Mouse (Mus musculus): ENCODE data around the gene Ltbp4. TPM values are rescaled to one million over a fixed set of nuclear protein-coding genes. Genes with fewer than 3 reads are reported as not detected.

Gene Ltbp4
- total and polyA plus RNA-seq, 3 experiments = 0.43 to 2.6 (median 1.5) TPM

DNA sequence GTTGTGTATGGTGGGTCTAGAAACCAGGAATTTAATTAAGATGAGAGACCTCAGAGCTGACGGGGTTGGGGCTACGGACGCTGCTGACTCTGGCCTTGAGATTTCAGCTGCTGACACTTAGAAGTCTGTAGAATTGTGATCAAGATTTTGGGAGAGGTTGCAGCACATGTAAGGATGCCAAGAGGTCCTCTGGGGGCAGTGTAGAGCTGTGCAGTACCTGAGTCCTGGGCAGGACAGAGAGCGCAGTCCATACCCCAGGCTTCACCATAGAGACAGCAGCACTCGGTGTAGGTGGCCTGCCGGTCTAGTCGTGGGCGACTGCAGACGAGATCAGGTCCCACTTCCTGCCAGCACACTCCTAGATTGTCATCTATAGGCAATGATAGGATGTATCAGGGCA, 29.9 kb downstream of the Ltbp4 start:
- Histone ChIP-seq H3K27me3 (replicated peaks) (peaks cover 41% of the 10 kb centered on the region), H3K9me3 (replicated peaks; ENCODE audit: low read length) (no peaks in the 10 kb centered on the region), H3K9ac (ENCODE audit: insufficient read depth, low read depth) (no peak overlapping the region), H3K4me1 (ENCODE audit: control insufficient read depth in 1 of 2, insufficient read depth in 2 of 2) (peaks cover 0 to 2% of the 10 kb centered on the region in 2 experiments; a peak in 2 of 4 replicates), H3K79me2 (replicated peaks; ENCODE audit: control insufficient read depth, extremely low read depth, insufficient read depth, poor library complexity, severe bottlenecking) (no peaks in the 10 kb centered on the region), H3K36me3 (replicated peaks in 1 of 2; ENCODE audit: control insufficient read depth in 1 of 2, insufficient read depth in 1 of 2, low read length in 1 of 2) (no peaks in the 10 kb centered on the region), H3K4me3 (replicated peaks in 1 of 3; ENCODE audit: low read depth in 2 of 3, low read length in 2 of 3, poor library complexity in 1 of 3) (no peak overlapping the region), H3K27ac (ENCODE audit: insufficient read depth, low read depth) (no peak overlapping the region), H3K4me2 (ENCODE audit: insufficient read depth, low read depth, poor library complexity, severe bottlenecking) (no peak overlapping the region)
- dilution Hi-C loops (cut with MboI; ENCODE audit: extremely low pct_ligation_motif_present, extremely low pct_unique_long_range_greater_than_20kb, low sequenced_read_pairs) = no loop called here
- DNase-seq (ENCODE audit: extremely low read depth) = no peak
- TF ChIP-seq RAD21 (IDR thresholded peaks at IDR 0.05; ENCODE audit: low read depth, low read length) (peak; percentile 29), JUN (IDR thresholded peaks at IDR 0.05; ENCODE audit: insufficient read depth, low read depth, low read length) (no peak), TCF12 (IDR thresholded peaks at IDR 0.05; ENCODE audit: low read depth, low read length) (no peak), MXI1 (IDR thresholded peaks at IDR 0.05; ENCODE audit: low read depth, low read length) (no peak), HCFC1 (IDR thresholded peaks at IDR 0.05; ENCODE audit: low read depth, low read length) (no peak), ELF1 (IDR thresholded peaks at IDR 0.05; ENCODE audit: low read depth, low read length) (no peak), UBTF (IDR thresholded peaks at IDR 0.05; ENCODE audit: low read depth, low read length) (no peak), TBP (conservative IDR thresholded peaks at IDR 0.05; ENCODE audit: low read depth, low read length) (no peak), KAT2A (IDR thresholded peaks at IDR 0.05; ENCODE audit: insufficient replicate concordance, low read length) (no peak), EP300 (IDR thresholded peaks at IDR 0.05; ENCODE audit: low read length) (no peak), MYC (IDR thresholded peaks at IDR 0.05; ENCODE audit: low read depth, low read length) (no peak), CTCF (conservative IDR thresholded peaks at IDR 0.05 in 1 of 2, IDR thresholded peaks at IDR 0.05 in 1 of 2; ENCODE audit: low read depth in 2 of 2, low read length in 2 of 2) (peak; percentile 10 to 56; a peak in 2 of 4 replicates), CHD1 (IDR thresholded peaks at IDR 0.05; ENCODE audit: low read depth, low read length) (no peak), ZC3H11A (IDR thresholded peaks at IDR 0.05; ENCODE audit: low read depth, low read length) (no peak), SMC3 (IDR thresholded peaks at IDR 0.05; ENCODE audit: low read depth, low read length) (0 out of 2 replicates have a peak, but pooled peaks have one; percentile 3)
- in situ Hi-C loops (cut with MboI; ENCODE audit: low pct_ligation_motif_present, low pct_unique_long_range_greater_than_20kb, low sequenced_read_pairs) = no loop called here

DNA sequence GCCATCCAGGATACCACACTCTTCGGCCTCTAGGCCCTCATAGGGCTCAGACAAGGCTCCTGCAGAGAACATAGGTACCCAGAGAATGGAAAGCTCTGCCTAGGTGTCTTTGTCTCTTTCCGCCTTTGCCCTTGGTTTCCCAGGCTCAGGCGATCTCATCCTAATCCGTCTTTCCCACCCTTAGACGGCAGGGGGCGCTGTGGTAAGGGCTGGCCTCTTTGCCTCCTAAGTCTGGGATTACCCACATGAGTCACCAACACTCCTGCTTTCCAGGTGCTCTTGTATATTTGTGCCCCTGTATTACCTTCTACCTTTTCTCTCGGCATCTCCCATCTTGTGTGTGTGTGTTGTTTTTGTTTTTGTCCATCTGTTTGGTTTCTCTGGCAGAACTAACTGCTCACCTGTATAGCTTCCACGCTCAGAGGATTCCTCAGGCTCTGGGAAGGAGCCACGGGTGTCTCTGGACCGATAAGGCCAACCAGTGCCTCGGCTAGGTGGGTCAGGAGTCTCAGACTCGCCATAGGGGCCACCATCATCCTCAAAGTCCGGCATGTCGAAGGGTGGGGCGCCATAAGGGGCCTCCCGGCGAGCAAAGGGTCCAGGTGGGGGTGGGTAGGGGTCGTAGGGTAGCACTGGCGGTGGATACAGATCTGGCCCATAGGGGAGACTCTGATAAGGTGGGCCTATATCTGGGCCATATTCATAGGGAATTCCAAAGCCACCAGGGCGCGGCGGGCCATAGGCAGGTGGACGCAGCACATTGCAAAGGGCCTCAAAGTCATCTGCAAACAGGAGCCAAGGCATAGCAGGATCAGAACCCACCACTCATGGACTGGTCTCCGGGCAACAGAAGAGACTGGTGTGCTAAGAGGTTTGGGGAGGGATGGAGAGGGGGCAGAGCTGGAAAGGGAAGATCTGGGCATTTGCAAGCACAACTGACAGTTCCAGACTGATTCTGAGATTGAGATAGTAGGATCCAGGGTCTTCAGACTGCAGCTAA, 31.0 kb downstream of the Ltbp4 start:
- dilution Hi-C loops (cut with MboI; ENCODE audit: extremely low pct_ligation_motif_present, extremely low pct_unique_long_range_greater_than_20kb, low sequenced_read_pairs) = no loop called here
- Histone ChIP-seq H3K36me3 (replicated peaks in 1 of 2; ENCODE audit: control insufficient read depth in 1 of 2, insufficient read depth in 1 of 2, low read length in 1 of 2) (no peaks in the 10 kb centered on the region), H3K4me2 (ENCODE audit: insufficient read depth, low read depth, poor library complexity, severe bottlenecking) (no peak overlapping the region), H3K27me3 (replicated peaks) (peaks cover 49% of the 10 kb centered on the region), H3K27ac (ENCODE audit: insufficient read depth, low read depth) (no peak overlapping the region), H3K4me1 (ENCODE audit: control insufficient read depth in 1 of 2, insufficient read depth in 2 of 2) (peaks cover 0 to 2% of the 10 kb centered on the region in 2 experiments; a peak in 2 of 4 replicates), H3K4me3 (replicated peaks in 1 of 3; ENCODE audit: low read depth in 2 of 3, low read length in 2 of 3, poor library complexity in 1 of 3) (no peak overlapping the region), H3K79me2 (replicated peaks; ENCODE audit: control insufficient read depth, extremely low read depth, insufficient read depth, poor library complexity, severe bottlenecking) (no peaks in the 10 kb centered on the region), H3K9ac (ENCODE audit: insufficient read depth, low read depth) (no peak overlapping the region), H3K9me3 (replicated peaks; ENCODE audit: low read length) (no peaks in the 10 kb centered on the region)
- DNase-seq (ENCODE audit: extremely low read depth) = peak; percentile 29
- in situ Hi-C loops (cut with MboI; ENCODE audit: low pct_ligation_motif_present, low pct_unique_long_range_greater_than_20kb, low sequenced_read_pairs) = no loop called here
- TF ChIP-seq ELF1 (IDR thresholded peaks at IDR 0.05; ENCODE audit: low read depth, low read length) (no peak), NRF1 (IDR thresholded peaks at IDR 0.05; ENCODE audit: low read depth, low read length) (no peak), RAD21 (IDR thresholded peaks at IDR 0.05; ENCODE audit: low read depth, low read length) (peak; percentile 22), CTCF (conservative IDR thresholded peaks at IDR 0.05 in 1 of 2, IDR thresholded peaks at IDR 0.05 in 1 of 2; ENCODE audit: low read depth in 2 of 2, low read length in 2 of 2) (peak; percentile 66 to 74), SMC3 (IDR thresholded peaks at IDR 0.05; ENCODE audit: low read depth, low read length) (peak; percentile 48)
